ENCODE assay signal across 8 mouse cellular contexts in genomic region chr19:6934195-6934977, GRCm38 (mm10). TPM values are rescaled to one million over a fixed set of nuclear protein-coding genes. Genes with fewer than 3 reads are reported as not detected.
DNase-seq lines count a peak whose midpoint lies in the region; ATAC-seq and TF ChIP-seq lines count a peak whose summit lies in the region.
"Had no signal": no experiment of that assay in that cellular context is flagged by ENCODE, and none has a peak within 500 bp of the region (broad histone marks: within the 10 kb centered on the region; RNA-seq: fewer than 3 reads in every experiment).

Kcnk4 (minus strand) TSS chr19:6934515.

- peak within 1 kb of the TSS; percentile 64 for H3K4me2 ChIP-seq in forebrain, embryonic 13.5 days
- peak within 1 kb of the TSS; percentile 46 for H3K4me2 ChIP-seq in neural tube, embryonic 11.5 days (ENCODE audit: low read depth)

- H3K36me3 ChIP-seq in forebrain, embryonic 13.5 days (ENCODE audit: poor library complexity, severe bottlenecking) = no peaks in the 10 kb centered on the region
- peaks cover 2% of the 10 kb centered on the region; the same call in 1 of the 2 replicates for H3K36me3 ChIP-seq in neural tube, embryonic 11.5 days (ENCODE audit: control insufficient read depth, insufficient read depth, low read length)

- H3K27ac ChIP-seq in left cerebral cortex, adult 2 months = peak within 1 kb of the TSS; percentile 91
- H3K27ac ChIP-seq in forebrain, embryonic 13.5 days = no peak within 1 kb of the TSS
- no peak within 1 kb of the TSS for H3K27ac ChIP-seq in neural tube, embryonic 11.5 days (ENCODE audit: low read depth, low read length)

- no peak for TF ChIP-seq CTCF in left cerebral cortex, adult 2 months (IDR thresholded peaks at IDR 0.05)

- 8% methylated on average over 22 of the region's 23 CpGs for WGBS in forebrain, embryonic 13.5 days
- WGBS in neural tube, embryonic 11.5 days = 8% methylated on average over 22 of the region's 23 CpGs

- 0 out of 2 replicates have a peak, but pooled peaks have one; percentile 3 for ATAC-seq in forebrain, embryonic 13.5 days
- ATAC-seq in neural tube, embryonic 11.5 days (ENCODE audit: insufficient read depth, low FRiP score, low TSS enrichment) = no peak

- no peak for DNase-seq in left cerebral cortex, adult 2 months (ENCODE audit: extremely low spot score in 1 of 2, low spot score in 2 of 2)
- no peak for DNase-seq in left cerebral cortex, adult 11 months (ENCODE audit: low spot score)
- no peak for DNase-seq in left cerebral cortex, adult 8-10 months (ENCODE audit: low spot score in 2 of 2)
- no peak for DNase-seq in neural tube, embryonic 11.5 days (ENCODE audit: low spot score)
- no peak for DNase-seq in spleen, postnatal 36 days (ENCODE audit: low spot score in 2 of 2)
- DNase-seq in urinary bladder, adult 2 months (ENCODE audit: low spot score) = no peak

- intact Hi-C loops in left cerebral cortex, adult 2 months (cut with DNase I) = no loop called here

- peaks cover 29% of the 10 kb centered on the region for H3K4me1 ChIP-seq in forebrain, embryonic 13.5 days
- peaks cover 10% of the 10 kb centered on the region for H3K4me1 ChIP-seq in neural tube, embryonic 11.5 days (ENCODE audit: control insufficient read depth, insufficient read depth, low read length)

- peak within 1 kb of the TSS; percentile 61 for H3K9ac ChIP-seq in forebrain, embryonic 13.5 days
- peak within 1 kb of the TSS; percentile 18 for H3K9ac ChIP-seq in neural tube, embryonic 11.5 days (ENCODE audit: low read length)

- H3K9me3 ChIP-seq in forebrain, embryonic 13.5 days (replicated peaks) = no peaks in the 10 kb centered on the region
- H3K9me3 ChIP-seq in neural tube, embryonic 11.5 days (ENCODE audit: control insufficient read depth, low read length) = no peaks in the 10 kb centered on the region

- peak within 1 kb of the TSS; percentile 54 for H3K4me3 ChIP-seq in left cerebral cortex, adult 2 months
- H3K4me3 ChIP-seq in forebrain, embryonic 13.5 days = peak within 1 kb of the TSS; percentile 39
- peak within 1 kb of the TSS; percentile 25 for H3K4me3 ChIP-seq in neural tube, embryonic 11.5 days (ENCODE audit: low read depth, low read length)

- peaks cover 71% of the 10 kb centered on the region for H3K27me3 ChIP-seq in forebrain, embryonic 13.5 days
- H3K27me3 ChIP-seq in neural tube, embryonic 11.5 days (ENCODE audit: control insufficient read depth, insufficient read depth, low read length) = peaks cover 60% of the 10 kb centered on the region

RNA-seq across cellular contexts. Expression of gene Kcnk4, which starts in this region (rescaled TPM):
- total RNA-seq in left cerebral cortex, adult 2 months (2021) = 10 to 100 TPM; 39.1 to 39.2 TPM
- 0.25 TPM in 1 of 2 replicates, not detected in the other for polyA plus RNA-seq in forebrain, embryonic 13.5 days (2015; fragmentation: Nextera tagmentation; extraction: Ambion mirVana)
- 10 to 100 TPM; 25.0 to 31.5 (median 25.7) TPM for total RNA-seq in left cerebral cortex, adult 8-10 months (2022)
- polyA plus RNA-seq in neural tube, embryonic 11.5 days (2014; fragmentation: Nextera tagmentation; extraction: Ambion mirVana) = 0.13 and 0.28 TPM in 2 replicates
- 1.6 and 1.8 TPM in 2 replicates for polyA plus RNA-seq in urinary bladder, adult 2 months (2012; rRNA removed)
- total RNA-seq: common myeloid progenitor, adult 5-6 weeks had no signal

Comparison
In these comparisons a context has a peak if more than half of its experiments do, and no peak if none do; other contexts are left out.
1. Peak in ATAC-seq, H3K4me3 ChIP-seq, H3K9ac ChIP-seq and H3K4me2 ChIP-seq in forebrain, embryonic 13.5 days; RNA of the gene not detected or under 1 TPM.